Mouse (Mus musculus): ENCODE data around the gene Kcnk4. TPM values are rescaled to one million over a fixed set of nuclear protein-coding genes. Genes with fewer than 3 reads are reported as not detected.

Gene Kcnk4
- polyA plus RNA-seq, 1 experiment from 2014 or later = 0.46 TPM

- Histone ChIP-seq H3K4me3 (ENCODE audit: low read depth, low read length) (peak overlapping the region; percentile 43), H3K9ac (ENCODE audit: low read depth, low read length) (peak overlapping the region; percentile 52), H3K4me2 (peak overlapping the region; percentile 69), H3K27ac (ENCODE audit: low read depth, low read length) (no peak overlapping the region), H3K9me3 (replicated peaks; ENCODE audit: control insufficient read depth, low read length) (no peaks in the 10 kb centered on the region), H3K27me3 (ENCODE audit: control insufficient read depth, insufficient read depth, low read length) (peaks cover 67% of the 10 kb centered on the region), H3K4me1 (ENCODE audit: control insufficient read depth, insufficient read depth, low read length) (peaks cover 8% of the 10 kb centered on the region), H3K36me3 (ENCODE audit: control insufficient read depth, insufficient read depth, low read length) (no peaks in the 10 kb centered on the region)
- ATAC-seq (replicated peaks; ENCODE audit: insufficient number of reproducible peaks, low FRiP score, low TSS enrichment) = no peak
- 5% methylated on average over 58 of the region's 58 CpGs for WGBS (ENCODE audit: insufficient replicate concordance)
These were observed 700 bp downstream of the Kcnk4 start for GRCm38 (mm10) chr19:6933436-6934194.

GRCm38 (mm10) chr19:6933102-6933435, 1.2 kb downstream of the Kcnk4 start:
- ATAC-seq (replicated peaks; ENCODE audit: insufficient number of reproducible peaks, low FRiP score, low TSS enrichment) = no peak
- Histone ChIP-seq H3K4me3 (ENCODE audit: low read depth, low read length) (peak overlapping the region; percentile 43; the same call in 1 of the 2 replicates), H3K4me2 (peak overlapping the region; percentile 69), H3K9ac (ENCODE audit: low read depth, low read length) (no peak overlapping the region), H3K9me3 (replicated peaks; ENCODE audit: control insufficient read depth, low read length) (no peaks in the 10 kb centered on the region), H3K27ac (ENCODE audit: low read depth, low read length) (no peak overlapping the region), H3K4me1 (ENCODE audit: control insufficient read depth, insufficient read depth, low read length) (peaks cover 8% of the 10 kb centered on the region), H3K27me3 (ENCODE audit: control insufficient read depth, insufficient read depth, low read length) (peaks cover 71% of the 10 kb centered on the region), H3K36me3 (ENCODE audit: control insufficient read depth, insufficient read depth, low read length) (no peaks in the 10 kb centered on the region)
- WGBS (ENCODE audit: insufficient replicate concordance) = 12% methylated on average over 4 of the region's 4 CpGs

GRCm38 (mm10) chr19:6932018-6932417, 2.3 kb downstream of the Kcnk4 start:
- H3K4me3 ChIP-seq (ENCODE audit: low read depth, low read length) = no peak overlapping the region
- no peak for ATAC-seq (replicated peaks; ENCODE audit: insufficient number of reproducible peaks, low FRiP score, low TSS enrichment)
- 50% methylated on average over 1 of the region's 1 CpGs for WGBS (ENCODE audit: insufficient replicate concordance)

GRCm38 (mm10) chr19:6931002-6931401, 3.3 kb downstream of the Kcnk4 start:
- ATAC-seq (replicated peaks; ENCODE audit: insufficient number of reproducible peaks, low FRiP score, low TSS enrichment) = no peak

More at GRCm38 (mm10) chr19:6932018-6932417, 2.3 kb downstream of the Kcnk4 start:
- H3K36me3 ChIP-seq (ENCODE audit: control insufficient read depth, insufficient read depth, low read length) = no peaks in the 10 kb centered on the region
- H3K4me2 ChIP-seq = no peak overlapping the region
- no peak overlapping the region for H3K9ac ChIP-seq (ENCODE audit: low read depth, low read length)
- H3K9me3 ChIP-seq (replicated peaks; ENCODE audit: control insufficient read depth, low read length) = no peaks in the 10 kb centered on the region
- H3K4me1 ChIP-seq (ENCODE audit: control insufficient read depth, insufficient read depth, low read length) = peaks cover 8% of the 10 kb centered on the region
- no peak overlapping the region for H3K27ac ChIP-seq (ENCODE audit: low read depth, low read length)
- H3K27me3 ChIP-seq (ENCODE audit: control insufficient read depth, insufficient read depth, low read length) = peaks cover 81% of the 10 kb centered on the region

GRCm38 (mm10) chr19:6928080-6928479, 6.2 kb downstream of the Kcnk4 start:
- 18% methylated on average over 9 of the region's 9 CpGs for WGBS (ENCODE audit: insufficient replicate concordance)
- Histone ChIP-seq H3K27ac (ENCODE audit: low read depth, low read length) (no peak overlapping the region), H3K4me2 (no peak overlapping the region), H3K4me3 (ENCODE audit: low read depth, low read length) (no peak overlapping the region), H3K27me3 (ENCODE audit: control insufficient read depth, insufficient read depth, low read length) (peaks cover 85% of the 10 kb centered on the region), H3K36me3 (ENCODE audit: control insufficient read depth, insufficient read depth, low read length) (no peaks in the 10 kb centered on the region), H3K4me1 (ENCODE audit: control insufficient read depth, insufficient read depth, low read length) (peaks cover 7% of the 10 kb centered on the region; the same call in 1 of the 2 replicates), H3K9me3 (replicated peaks; ENCODE audit: control insufficient read depth, low read length) (no peaks in the 10 kb centered on the region), H3K9ac (ENCODE audit: low read depth, low read length) (no peak overlapping the region)
- no peak for ATAC-seq (replicated peaks; ENCODE audit: insufficient number of reproducible peaks, low FRiP score, low TSS enrichment)

More at GRCm38 (mm10) chr19:6931002-6931401, 3.3 kb downstream of the Kcnk4 start:
- H3K4me1 ChIP-seq (ENCODE audit: control insufficient read depth, insufficient read depth, low read length) = peaks cover 8% of the 10 kb centered on the region
- 0% methylated on average over 1 of the region's 2 CpGs for WGBS (ENCODE audit: insufficient replicate concordance)
- no peak overlapping the region for H3K9ac ChIP-seq (ENCODE audit: low read depth, low read length)
- H3K36me3 ChIP-seq (ENCODE audit: control insufficient read depth, insufficient read depth, low read length) = no peaks in the 10 kb centered on the region
- H3K4me2 ChIP-seq = no peak overlapping the region
- H3K9me3 ChIP-seq (replicated peaks; ENCODE audit: control insufficient read depth, low read length) = no peaks in the 10 kb centered on the region
- H3K27me3 ChIP-seq (ENCODE audit: control insufficient read depth, insufficient read depth, low read length) = peaks cover 88% of the 10 kb centered on the region
- no peak overlapping the region for H3K4me3 ChIP-seq (ENCODE audit: low read depth, low read length)
- H3K27ac ChIP-seq (ENCODE audit: low read depth, low read length) = no peak overlapping the region

GRCm38 (mm10) chr19:6926559-6927255, 7.6 kb downstream of the Kcnk4 start:
- Histone ChIP-seq H3K27ac (ENCODE audit: low read depth, low read length) (no peak overlapping the region), H3K9me3 (replicated peaks; ENCODE audit: control insufficient read depth, low read length) (no peaks in the 10 kb centered on the region), H3K4me1 (ENCODE audit: control insufficient read depth, insufficient read depth, low read length) (peaks cover 14% of the 10 kb centered on the region; the same call in 1 of the 2 replicates), H3K4me3 (ENCODE audit: low read depth, low read length) (peak overlapping the region; percentile 18; the same call in 1 of the 2 replicates), H3K27me3 (ENCODE audit: control insufficient read depth, insufficient read depth, low read length) (peaks cover 72% of the 10 kb centered on the region), H3K4me2 (peak overlapping the region; percentile 55), H3K36me3 (ENCODE audit: control insufficient read depth, insufficient read depth, low read length) (no peaks in the 10 kb centered on the region), H3K9ac (ENCODE audit: low read depth, low read length) (no peak overlapping the region)
- WGBS (ENCODE audit: insufficient replicate concordance) = 10% methylated on average over 26 of the region's 26 CpGs
- no peak for ATAC-seq (replicated peaks; ENCODE audit: insufficient number of reproducible peaks, low FRiP score, low TSS enrichment)

- H3K9me3 ChIP-seq (replicated peaks; ENCODE audit: control insufficient read depth, low read length) = no peaks in the 10 kb centered on the region
- peaks cover 15% of the 10 kb centered on the region for H3K4me1 ChIP-seq (ENCODE audit: control insufficient read depth, insufficient read depth, low read length)
- no peak for ATAC-seq (replicated peaks; ENCODE audit: insufficient number of reproducible peaks, low FRiP score, low TSS enrichment)
- H3K4me2 ChIP-seq = peak overlapping the region; percentile 56
- H3K9ac ChIP-seq (ENCODE audit: low read depth, low read length) = 0 out of 2 replicates have a peak overlapping the region, but pooled peaks have one; percentile 5
- H3K27ac ChIP-seq (ENCODE audit: low read depth, low read length) = no peak overlapping the region
- no peaks in the 10 kb centered on the region for H3K36me3 ChIP-seq (ENCODE audit: control insufficient read depth, insufficient read depth, low read length)
- H3K27me3 ChIP-seq (ENCODE audit: control insufficient read depth, insufficient read depth, low read length) = peaks cover 64% of the 10 kb centered on the region
- 9% methylated on average over 39 of the region's 40 CpGs for WGBS (ENCODE audit: insufficient replicate concordance)
- peak overlapping the region; percentile 25; the same call in 1 of the 2 replicates for H3K4me3 ChIP-seq (ENCODE audit: low read depth, low read length)
These were observed 8.5 kb downstream of the Kcnk4 start for GRCm38 (mm10) chr19:6925611-6926329.

- WGBS (ENCODE audit: insufficient replicate concordance) = 2% methylated on average over 9 of the region's 9 CpGs
- 0 out of 2 replicates have a peak within 1 kb of the TSS, but pooled peaks have one; percentile 16 for H3K9ac ChIP-seq (ENCODE audit: low read depth, low read length)
- ATAC-seq (replicated peaks; ENCODE audit: insufficient number of reproducible peaks, low FRiP score, low TSS enrichment) = no peak
These were observed 9.1 kb downstream of the Kcnk4 start, which contains the start of gene Catsperz for GRCm38 (mm10) chr19:6925307-6925573. Catsperz (minus strand) TSS chr19:6925380.

More at GRCm38 (mm10) chr19:6925307-6925573, 9.1 kb downstream of the Kcnk4 start, which contains the start of gene Catsperz:
- H3K27me3 ChIP-seq (ENCODE audit: control insufficient read depth, insufficient read depth, low read length) = peaks cover 59% of the 10 kb centered on the region
- peak within 1 kb of the TSS; percentile 25 for H3K4me3 ChIP-seq (ENCODE audit: low read depth, low read length)
- no peaks in the 10 kb centered on the region for H3K36me3 ChIP-seq (ENCODE audit: control insufficient read depth, insufficient read depth, low read length)
- H3K27ac ChIP-seq (ENCODE audit: low read depth, low read length) = no peak within 1 kb of the TSS
- no peaks in the 10 kb centered on the region for H3K9me3 ChIP-seq (replicated peaks; ENCODE audit: control insufficient read depth, low read length)
- H3K4me2 ChIP-seq = peak within 1 kb of the TSS; percentile 56
- peaks cover 21% of the 10 kb centered on the region for H3K4me1 ChIP-seq (ENCODE audit: control insufficient read depth, insufficient read depth, low read length)
